Mouse (Mus musculus): Measurements from ENCODE around the gene Prmt3. TPM values are rescaled to one million over a fixed set of nuclear protein-coding genes. Genes with fewer than 3 reads are reported as not detected.

Gene Prmt3
- 52.6 and 55.3 TPM in 2 replicates for polyA plus RNA-seq (2015; fragmentation: Nextera tagmentation; extraction: Ambion mirVana)

DNA sequence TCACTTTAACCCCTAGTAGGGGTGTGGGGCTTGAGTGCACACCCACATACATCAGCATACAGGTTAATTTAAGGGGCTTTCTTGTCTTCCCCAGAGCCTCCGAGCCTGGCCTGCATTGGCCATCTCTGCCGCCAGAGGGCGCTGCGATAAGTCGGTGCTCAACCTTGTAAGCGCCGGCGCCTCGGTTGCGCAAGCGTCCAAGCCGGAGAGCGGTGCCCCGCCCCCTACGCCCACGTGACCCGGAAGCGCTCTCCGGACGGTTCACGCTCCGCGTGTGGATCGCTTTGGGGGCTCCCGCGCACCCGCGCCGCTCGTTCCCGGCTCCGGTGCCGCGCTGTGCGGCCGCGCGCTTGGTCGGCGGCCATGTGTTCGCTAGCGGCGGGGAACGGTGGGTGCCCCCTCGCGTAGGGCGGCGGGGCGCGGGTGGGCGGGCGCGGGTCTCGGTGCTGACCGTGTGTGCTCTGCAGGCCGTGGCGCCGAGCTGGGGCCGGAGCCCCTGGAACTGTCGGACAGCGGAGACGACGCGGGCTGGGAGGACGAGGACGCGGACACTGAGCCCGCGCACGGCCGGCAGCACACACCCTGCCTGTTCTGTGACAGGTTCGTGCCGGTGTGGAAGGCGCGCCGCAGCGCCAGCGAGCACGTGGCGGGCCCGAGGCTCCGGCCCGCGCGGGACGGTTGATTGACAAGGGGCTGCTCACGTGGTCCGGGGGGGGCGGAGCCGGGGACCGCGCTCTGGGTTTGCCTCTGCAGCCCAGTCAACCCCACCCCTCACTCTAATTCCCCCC lies at the start of gene Prmt3:
Gene Prmt3 (plus strand): TSS at position 233 of the 788 bp plus-strand sequence.
- H3K9me3 ChIP-seq, result no peaks in the 10 kb centered on the region
- peak within 1 kb of the TSS; percentile 77 for H3K4me3 ChIP-seq
- H3K36me3 ChIP-seq, result peaks cover 15% of the 10 kb centered on the region; the same call in 1 of the 2 replicates
- WGBS, result under 1% methylated on average over 91 of the region's 92 CpGs
- peak within 1 kb of the TSS; percentile 79 for H3K27ac ChIP-seq (replicated peaks)
- H3K4me2 ChIP-seq (replicated peaks), result peak within 1 kb of the TSS; percentile 83
- ATAC-seq (replicated peaks), result peak; percentile 96
- peaks cover 15% of the 10 kb centered on the region for H3K4me1 ChIP-seq
- H3K27me3 ChIP-seq, result no peaks in the 10 kb centered on the region
- H3K9ac ChIP-seq (replicated peaks), result peak within 1 kb of the TSS; percentile 63

DNA sequence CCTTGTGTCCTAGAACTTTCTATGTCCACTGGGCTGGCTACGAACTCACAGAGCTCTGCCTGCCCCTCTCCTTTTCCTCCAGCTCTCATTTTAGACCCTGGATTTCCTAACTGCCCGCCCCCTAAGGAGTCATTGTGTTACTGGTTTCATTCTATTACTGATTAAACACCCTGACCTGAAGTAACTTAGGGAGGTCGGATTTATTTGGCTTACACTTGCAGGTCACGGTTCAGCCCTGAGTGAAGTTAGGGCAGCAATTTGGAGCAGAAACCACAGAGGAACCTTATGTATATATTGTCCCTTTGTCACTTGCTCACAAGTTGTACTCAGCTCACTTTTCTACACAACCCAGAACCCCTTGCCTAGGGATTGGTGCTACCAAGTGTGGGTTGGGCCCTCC lies 43.8 kb upstream of the Prmt3 start:
- Histone ChIP-seq H3K9ac (replicated peaks) (no peak overlapping the region), H3K27me3 (peaks cover 14% of the 10 kb centered on the region; the same call in 1 of the 2 replicates), H3K27ac (replicated peaks) (no peak overlapping the region), H3K36me3 (no peaks in the 10 kb centered on the region), H3K4me3 (no peak overlapping the region), H3K4me1 (0 out of 2 replicates have a peak, but pooled peaks cover 2% of the 10 kb centered on the region), H3K4me2 (replicated peaks) (no peak overlapping the region), H3K9me3 (no peaks in the 10 kb centered on the region)
- 66% methylated on average over 4 of the region's 4 CpGs for WGBS
- ATAC-seq (replicated peaks), result no peak

DNA sequence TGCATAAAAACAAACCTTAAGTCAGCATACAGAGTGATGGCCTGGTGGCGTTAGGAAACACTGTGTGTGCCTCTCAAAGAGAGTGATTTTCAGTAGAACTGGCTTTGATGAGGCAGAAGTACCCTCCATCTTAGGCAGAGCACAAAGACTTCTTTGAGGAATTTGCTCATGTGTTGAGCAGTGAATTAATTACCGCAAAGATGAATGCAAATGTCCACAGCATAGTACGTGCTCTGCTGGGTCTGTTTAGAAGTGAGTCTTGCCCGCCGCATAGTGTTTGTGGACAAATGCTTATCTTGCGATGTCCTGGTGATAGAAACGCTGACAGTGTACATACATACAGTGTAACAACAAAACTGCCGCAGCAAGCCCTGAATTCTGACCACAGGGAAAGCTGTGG lies 38.7 kb upstream of the Prmt3 start:
- H3K9ac ChIP-seq (replicated peaks), result no peak overlapping the region
- H3K4me1 ChIP-seq, result peaks cover 10% of the 10 kb centered on the region; the same call in 1 of the 2 replicates
- no peak overlapping the region for H3K4me3 ChIP-seq
- 0 out of 2 replicates have a peak, but pooled peaks have one; percentile 19 for ATAC-seq (replicated peaks)
- no peaks in the 10 kb centered on the region for H3K9me3 ChIP-seq
- H3K27ac ChIP-seq (replicated peaks), result no peak overlapping the region
- peaks cover 29% of the 10 kb centered on the region for H3K27me3 ChIP-seq
- WGBS, result 13% methylated on average over 8 of the region's 8 CpGs
- H3K36me3 ChIP-seq, result no peaks in the 10 kb centered on the region
- no peak overlapping the region for H3K4me2 ChIP-seq (replicated peaks)

DNA sequence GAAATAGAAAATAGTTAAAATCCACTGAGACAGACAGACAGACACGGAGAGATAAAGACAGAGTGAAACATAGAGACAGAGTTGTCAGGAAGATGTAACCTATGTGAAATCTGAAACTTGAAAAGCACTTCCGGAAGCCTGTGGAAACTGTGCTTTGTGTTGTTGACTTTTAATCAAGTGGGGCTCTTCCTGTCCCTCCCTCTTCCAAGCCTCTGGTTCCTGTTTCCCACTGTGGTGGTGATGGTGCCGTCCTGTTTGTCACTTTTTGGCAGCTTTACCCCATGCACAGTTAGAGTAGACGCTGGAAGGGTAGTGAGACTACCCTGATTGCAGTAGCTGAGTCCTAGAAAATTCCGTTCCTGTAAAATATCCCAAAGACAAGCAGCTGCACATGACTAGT lies 36.7 kb upstream of the Prmt3 start:
- peaks cover 37% of the 10 kb centered on the region for H3K27me3 ChIP-seq
- H3K9me3 ChIP-seq, result no peaks in the 10 kb centered on the region
- no peak overlapping the region for H3K9ac ChIP-seq (replicated peaks)
- H3K27ac ChIP-seq (replicated peaks), result no peak overlapping the region
- no peaks in the 10 kb centered on the region for H3K36me3 ChIP-seq
- H3K4me1 ChIP-seq, result peaks cover 10% of the 10 kb centered on the region; the same call in 1 of the 2 replicates
- no peak for ATAC-seq (replicated peaks)
- no peak overlapping the region for H3K4me3 ChIP-seq
- no peak overlapping the region for H3K4me2 ChIP-seq (replicated peaks)
- WGBS, result 29% methylated on average over 5 of the region's 5 CpGs

DNA sequence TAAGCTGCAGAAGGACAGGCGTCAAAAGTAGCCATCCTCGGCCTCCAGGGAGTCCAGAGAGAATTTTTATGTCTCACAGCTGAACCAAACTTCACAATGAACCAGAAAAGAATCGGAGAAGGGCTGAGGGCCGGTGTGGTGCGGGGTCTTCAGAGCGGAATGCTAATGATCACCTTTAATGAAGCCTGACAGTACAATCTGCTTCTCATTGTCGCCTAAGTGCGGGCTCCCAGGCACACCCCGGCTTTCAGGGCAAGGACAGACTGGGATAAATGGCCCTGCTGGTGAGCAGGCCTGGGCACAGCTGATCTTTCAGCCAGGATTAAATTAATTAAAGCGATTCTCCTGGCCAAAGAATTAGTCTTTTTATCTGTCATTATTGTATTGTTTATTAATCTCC lies 36.2 kb upstream of the Prmt3 start:
- ATAC-seq (replicated peaks), result no peak
- no peaks in the 10 kb centered on the region for H3K36me3 ChIP-seq
- no peak overlapping the region for H3K9ac ChIP-seq (replicated peaks)

DNA sequence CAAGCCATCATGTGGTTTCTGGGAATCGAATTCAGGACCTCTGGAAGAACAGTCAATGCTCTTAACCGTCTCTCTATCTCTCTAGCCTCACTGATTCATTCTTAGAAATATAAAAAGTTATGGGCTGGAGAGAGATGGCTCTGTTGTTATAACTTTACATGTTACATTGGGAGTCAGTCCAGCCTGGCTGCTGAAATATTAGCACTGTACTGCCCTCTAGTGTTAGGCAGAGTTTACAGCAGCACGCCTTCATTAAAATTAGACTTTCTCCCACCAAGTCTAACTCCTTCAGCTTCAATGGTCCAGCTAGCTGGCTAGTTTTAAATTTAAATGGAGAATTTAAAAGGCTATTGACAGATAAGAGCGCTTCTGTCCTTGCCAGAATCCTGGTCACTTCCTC lies 27.0 kb upstream of the Prmt3 start:
- Histone ChIP-seq H3K36me3 (no peaks in the 10 kb centered on the region), H3K4me1 (no peaks in the 10 kb centered on the region), H3K27me3 (peaks cover 61% of the 10 kb centered on the region), H3K4me3 (no peak overlapping the region), H3K4me2 (replicated peaks) (no peak overlapping the region), H3K9me3 (no peaks in the 10 kb centered on the region), H3K27ac (replicated peaks) (no peak overlapping the region), H3K9ac (replicated peaks) (no peak overlapping the region)
- ATAC-seq (replicated peaks), result no peak
- WGBS, result 5% methylated on average over 4 of the region's 4 CpGs

More for the DNA sequence above, 36.2 kb upstream of the Prmt3 start:
- H3K27ac ChIP-seq (replicated peaks), result no peak overlapping the region
- H3K4me1 ChIP-seq, result peaks cover 10% of the 10 kb centered on the region; the same call in 1 of the 2 replicates
- H3K9me3 ChIP-seq, result no peaks in the 10 kb centered on the region
- peaks cover 37% of the 10 kb centered on the region for H3K27me3 ChIP-seq
- H3K4me3 ChIP-seq, result no peak overlapping the region
- WGBS, result 4% methylated on average over 10 of the region's 10 CpGs
- no peak overlapping the region for H3K4me2 ChIP-seq (replicated peaks)

DNA sequence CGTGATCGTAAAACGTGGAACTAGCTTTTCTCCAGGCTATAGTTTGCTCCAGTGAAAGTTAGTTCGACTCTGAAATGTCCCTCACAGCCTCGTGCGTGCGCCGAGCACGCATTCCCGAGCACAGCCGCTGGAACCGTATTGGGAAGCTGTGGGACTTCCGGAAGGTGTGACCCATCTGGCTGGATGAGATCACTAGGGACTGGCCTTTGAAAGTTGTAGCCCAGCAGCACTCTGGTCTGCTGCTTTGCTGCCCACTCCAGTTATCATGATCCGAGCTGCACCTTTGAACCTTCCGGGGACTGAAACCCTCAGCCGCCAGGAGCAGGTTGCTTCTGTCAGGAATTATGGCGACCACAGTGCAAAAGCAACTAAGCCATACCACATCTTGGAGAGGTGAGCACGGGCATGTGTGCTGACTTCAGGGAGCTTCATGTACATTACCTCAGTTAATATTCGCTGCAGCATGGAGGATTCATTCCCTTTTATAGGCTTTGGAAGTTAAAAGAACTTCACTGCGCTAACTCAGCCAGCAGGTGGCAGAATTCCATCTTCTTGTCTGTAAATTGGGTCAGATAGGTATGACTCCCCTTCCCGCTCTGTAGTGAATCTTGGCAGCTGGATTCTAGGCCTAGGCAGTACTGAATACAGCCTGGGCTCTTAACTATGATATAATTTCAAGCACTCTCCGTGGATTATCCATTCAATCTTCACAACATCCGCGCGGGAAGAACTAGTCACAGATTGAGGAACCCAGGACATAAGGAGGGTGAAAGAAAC lies 25.2 kb upstream of the Prmt3 start:
- H3K9me3 ChIP-seq, result no peaks in the 10 kb centered on the region
- peaks cover 66% of the 10 kb centered on the region for H3K27me3 ChIP-seq
- WGBS, result 33% methylated on average over 25 of the region's 25 CpGs
- no peak overlapping the region for H3K9ac ChIP-seq (replicated peaks)
- no peaks in the 10 kb centered on the region for H3K4me1 ChIP-seq
- no peak overlapping the region for H3K4me3 ChIP-seq
- ATAC-seq (replicated peaks), result peak; percentile 21; the same call in 1 of the 2 replicates
- H3K27ac ChIP-seq (replicated peaks), result no peak overlapping the region
- H3K4me2 ChIP-seq (replicated peaks), result no peak overlapping the region
- H3K36me3 ChIP-seq, result no peaks in the 10 kb centered on the region

DNA sequence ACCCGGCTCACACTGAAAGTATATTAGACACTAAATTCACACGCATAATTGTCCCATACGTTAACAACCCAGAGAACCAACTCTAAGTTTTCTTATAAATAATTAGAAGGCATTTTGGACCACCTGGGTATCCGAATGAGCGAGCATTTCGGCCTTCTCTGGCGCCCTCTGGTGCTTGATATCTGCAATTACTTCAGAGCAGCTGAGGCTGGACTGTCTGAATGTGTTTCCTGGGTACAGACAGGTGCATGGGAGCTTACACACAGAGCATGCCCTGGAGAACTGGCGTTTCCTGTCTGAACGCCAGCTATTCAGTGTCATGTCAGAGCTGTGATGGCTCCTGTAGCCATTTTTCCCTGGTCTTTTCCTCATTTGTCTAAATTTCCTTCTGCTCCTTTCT lies 23.4 kb upstream of the Prmt3 start:
- no peak overlapping the region for H3K27ac ChIP-seq (replicated peaks)
- no peak for ATAC-seq (replicated peaks)
- no peaks in the 10 kb centered on the region for H3K9me3 ChIP-seq
- no peaks in the 10 kb centered on the region for H3K36me3 ChIP-seq
- peaks cover 73% of the 10 kb centered on the region for H3K27me3 ChIP-seq
- 4% methylated on average over 9 of the region's 9 CpGs for WGBS
- no peak overlapping the region for H3K9ac ChIP-seq (replicated peaks)
- H3K4me1 ChIP-seq, result peaks cover 7% of the 10 kb centered on the region; the same call in 1 of the 2 replicates
- no peak overlapping the region for H3K4me2 ChIP-seq (replicated peaks)
- no peak overlapping the region for H3K4me3 ChIP-seq

DNA sequence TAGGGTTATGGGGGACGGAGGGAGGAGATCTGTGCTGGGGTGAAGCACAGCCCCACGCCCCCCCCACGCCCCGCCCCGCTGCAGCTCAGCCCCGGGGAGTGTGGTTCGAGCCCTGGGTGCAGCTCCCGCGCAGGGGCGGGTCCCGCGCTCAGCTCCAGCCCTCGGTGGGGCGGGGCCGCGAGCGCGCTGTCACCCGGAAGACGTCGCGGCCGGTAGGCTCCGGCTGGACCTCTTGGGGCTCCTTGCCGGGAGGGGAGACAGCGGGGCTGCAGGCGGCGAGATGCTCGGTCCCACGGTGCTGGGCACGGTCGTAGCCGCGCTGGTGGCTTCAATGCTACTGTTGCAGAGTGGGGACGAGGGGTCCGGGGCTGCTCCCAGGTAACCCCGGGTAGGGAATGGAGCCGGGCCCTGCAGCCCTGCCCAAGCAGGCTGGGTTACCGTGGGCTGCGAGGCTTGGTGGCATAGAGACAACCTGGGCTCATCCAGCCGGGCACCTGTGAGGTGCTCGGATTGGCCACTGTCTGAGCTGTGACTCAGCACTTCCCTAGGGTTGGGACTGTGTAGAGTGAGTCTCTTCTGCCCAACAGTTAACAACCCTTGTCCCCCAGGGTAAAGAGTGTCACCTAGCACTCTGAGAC lies 19.1 kb upstream of the Prmt3 start, which contains the start of gene Htatip2:
Gene Htatip2 (plus strand): TSS at position 182 of the 638 bp plus-strand sequence.
- H3K9me3 ChIP-seq, result no peaks in the 10 kb centered on the region
- H3K4me1 ChIP-seq, result peaks cover 7% of the 10 kb centered on the region; the same call in 1 of the 2 replicates
- H3K9ac ChIP-seq (replicated peaks), result peak within 1 kb of the TSS; percentile 34
- 3% methylated on average over 42 of the region's 42 CpGs for WGBS
- peak within 1 kb of the TSS; percentile 65 for H3K4me2 ChIP-seq (replicated peaks)
- peaks cover 49% of the 10 kb centered on the region for H3K27me3 ChIP-seq
- no peak within 1 kb of the TSS for H3K27ac ChIP-seq (replicated peaks)
- peak within 1 kb of the TSS; percentile 49 for H3K4me3 ChIP-seq
- ATAC-seq (replicated peaks), result peak; percentile 56
- H3K36me3 ChIP-seq, result no peaks in the 10 kb centered on the region

DNA sequence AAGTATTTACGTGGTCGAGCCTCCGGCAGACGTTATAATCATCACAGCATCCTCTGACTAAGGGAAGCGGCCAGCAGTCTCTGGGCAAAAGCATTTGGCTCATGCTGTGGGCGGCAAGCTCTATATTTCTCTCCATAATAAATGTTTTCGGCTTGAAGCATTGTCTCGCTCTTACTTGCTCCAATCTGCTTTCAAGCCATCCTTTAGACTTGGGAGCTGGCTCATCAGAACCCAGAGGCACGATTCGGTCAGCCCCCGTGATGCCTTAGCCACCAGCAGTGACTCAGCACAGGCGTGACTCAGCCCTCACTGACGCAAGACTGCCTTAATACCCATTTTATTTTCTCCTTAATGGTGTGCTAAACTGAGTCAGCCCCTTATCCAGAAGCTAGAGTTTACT lies 15.5 kb upstream of the Prmt3 start:
- H3K27me3 ChIP-seq, result peaks cover 39% of the 10 kb centered on the region
- no peak overlapping the region for H3K27ac ChIP-seq (replicated peaks)
- H3K4me3 ChIP-seq, result no peak overlapping the region
- H3K36me3 ChIP-seq, result no peaks in the 10 kb centered on the region
- ATAC-seq (replicated peaks), result no peak
- H3K4me1 ChIP-seq, result peaks cover 7% of the 10 kb centered on the region; the same call in 1 of the 2 replicates
- 66% methylated on average over 13 of the region's 13 CpGs for WGBS
- H3K9ac ChIP-seq (replicated peaks), result no peak overlapping the region
- H3K9me3 ChIP-seq, result no peaks in the 10 kb centered on the region
- no peak overlapping the region for H3K4me2 ChIP-seq (replicated peaks)

DNA sequence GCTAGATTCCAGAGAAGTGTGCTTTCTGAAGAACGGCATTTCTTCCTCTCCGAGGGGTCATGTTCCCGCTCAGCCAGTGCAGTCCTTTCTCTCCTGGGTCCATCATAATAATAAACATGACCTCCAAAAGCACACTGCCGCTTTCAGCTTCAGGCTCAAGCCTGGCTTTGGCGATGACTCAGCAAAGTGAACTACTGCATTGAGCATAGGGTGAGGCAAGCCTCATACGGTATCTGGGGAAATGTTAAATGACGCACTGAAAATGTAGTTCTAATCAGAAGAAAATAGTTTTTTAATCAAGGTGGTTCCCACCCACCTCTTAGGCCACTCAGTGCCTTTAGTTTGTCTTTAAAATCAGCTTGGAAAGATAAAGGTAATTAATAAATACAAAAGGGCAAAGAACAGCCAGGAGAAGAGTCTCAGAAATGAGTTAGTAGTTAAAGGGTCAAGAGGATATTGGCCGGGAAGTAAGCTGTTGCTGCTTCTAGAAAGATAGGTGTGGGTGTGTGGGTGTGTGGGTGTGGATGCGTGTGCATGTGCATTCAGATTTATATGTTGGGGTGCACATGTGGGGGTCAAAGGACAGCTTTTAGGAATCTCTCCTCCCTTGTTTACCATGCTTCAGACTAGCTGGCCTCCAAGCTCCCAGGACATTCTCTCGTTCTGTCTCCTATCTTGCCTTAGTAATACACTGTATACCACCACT lies 14.0 kb upstream of the Prmt3 start:
- no peak overlapping the region for H3K4me3 ChIP-seq
- H3K36me3 ChIP-seq, result no peaks in the 10 kb centered on the region
- no peak for ATAC-seq (replicated peaks)
- no peak overlapping the region for H3K4me2 ChIP-seq (replicated peaks)
- H3K27ac ChIP-seq (replicated peaks), result no peak overlapping the region
- H3K9ac ChIP-seq (replicated peaks), result no peak overlapping the region
- H3K9me3 ChIP-seq, result no peaks in the 10 kb centered on the region
- H3K4me1 ChIP-seq, result peaks cover 7% of the 10 kb centered on the region; the same call in 1 of the 2 replicates
- WGBS, result 80% methylated on average over 10 of the region's 10 CpGs
- peaks cover 23% of the 10 kb centered on the region for H3K27me3 ChIP-seq
